Mouse (Mus musculus) forebrain, embryonic 12.5 days (tissue): ENCODE results near the gene Prpf38b. TPM values are rescaled to one million over a fixed set of nuclear protein-coding genes. Genes with fewer than 3 reads are reported as not detected.

ENCODE experiments used
- ATAC-seq: fragments of 200-750 bp; cut with Nextera tagmentation; 2 replicates; pipeline ENCODE4 v1.8.0; 2017; ENCODE audit warnings: moderate TSS enrichment; ENCODE audit not compliant: low FRiP score
- H3K27ac ChIP-seq: fragments of 300-500 bp; sonication (generic); 2 replicates; pipeline ENCODE4 v1.5.1; 2016; ENCODE audit warnings: mild to moderate bottlenecking
- H3K27me3 ChIP-seq: fragments of 300-500 bp; sonication (generic); 2 replicates; pipeline ENCODE4 v1.6.1; 2016; ENCODE audit warnings: mild to moderate bottlenecking
- H3K36me3 ChIP-seq: fragments of 300-500 bp; sonication (generic); replicated peaks from 2 replicates; pipeline ENCODE4 v1.6.1; 2016; ENCODE audit warnings: mild to moderate bottlenecking
- H3K4me1 ChIP-seq: fragments of 300-500 bp; sonication (generic); 2 replicates; pipeline ENCODE4 v1.6.1; 2016
- H3K4me2 ChIP-seq: fragments of 300-500 bp; sonication (generic); 2 replicates; pipeline ENCODE4 v1.6.1; 2016; ENCODE audit warnings: mild to moderate bottlenecking, moderate library complexity
- H3K4me3 ChIP-seq: fragments of 300-500 bp; sonication (generic); replicated peaks from 2 replicates; pipeline ENCODE4 v1.5.1; 2016; ENCODE audit warnings: mild to moderate bottlenecking
- H3K9ac ChIP-seq: fragments of 300-500 bp; sonication (generic); 2 replicates; pipeline ENCODE4 v1.6.1; 2016; ENCODE audit warnings: mild to moderate bottlenecking
- H3K9me3 ChIP-seq: fragments of 300-500 bp; sonication (generic); 2 replicates; pipeline ENCODE4 v1.6.1; 2016
- WGBS: fragments of 180-500 bp; shearing (Covaris S2); methylation state at CpG from one replicate; pipeline ENCODE4 v1.1.7; 2016; 5-methylcytosine and 5-hydroxymethylcytosine counted together
- polyA plus RNA-seq: library from polyadenylated mRNA; unstranded; fragments of >200 nt; fragmentation: Nextera tagmentation; extraction: Ambion mirVana; gene quantifications from 2 replicates; pipeline ENCODE4 v1.2.1, GENCODE M21; 2016

Gene Prpf38b
- 85.1 and 87.0 TPM in 2 replicates for polyA plus RNA-seq

DNA sequence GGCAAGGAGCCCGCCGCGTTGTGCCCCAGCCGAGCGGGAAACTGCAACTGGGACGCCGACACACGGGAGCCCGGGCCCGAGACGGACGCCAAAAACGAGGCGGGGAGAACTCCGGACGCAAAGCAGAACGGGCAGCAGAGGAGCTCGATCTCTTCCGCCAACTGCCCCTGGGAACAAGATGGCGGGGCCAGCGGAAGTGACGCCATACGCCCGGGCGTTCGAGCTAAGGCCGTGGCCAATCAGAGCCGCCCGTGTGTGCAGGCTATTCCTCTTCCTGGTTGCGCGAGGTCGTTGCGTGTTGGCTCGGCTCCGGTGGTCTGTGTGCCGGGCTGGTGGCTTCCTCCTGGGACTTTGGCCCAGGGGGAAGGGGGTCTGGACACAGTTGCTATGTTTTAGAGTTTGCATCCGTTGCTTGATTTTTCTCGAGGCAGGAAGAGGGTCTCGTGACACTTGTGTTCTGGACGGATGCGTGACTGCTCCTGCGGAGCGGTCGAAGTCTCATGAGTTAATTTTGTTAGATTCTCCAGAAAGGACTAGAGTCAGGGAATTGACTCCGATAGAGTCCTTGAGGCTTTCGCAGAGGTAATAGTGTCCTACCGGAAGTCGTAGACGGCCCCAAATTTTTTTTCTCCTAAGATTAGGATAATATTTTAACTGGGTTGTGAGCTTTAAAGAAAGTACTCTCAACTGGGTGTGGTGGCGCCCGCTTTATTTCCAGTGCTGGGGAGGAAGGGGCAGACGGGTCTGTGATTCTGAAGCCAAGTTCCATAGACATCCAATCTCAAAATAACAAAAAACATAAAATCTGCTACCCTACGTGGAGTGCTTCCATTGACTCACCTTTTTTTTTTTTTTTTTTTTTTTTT lies at the start of gene Prpf38b:
Gene Prpf38b, minus strand, starts transcription at position 180 of the 866 bp plus-strand sequence.
- Histone ChIP-seq H3K4me3 (peak within 1 kb of the TSS; percentile 99), H3K9me3 (no peaks in the 10 kb centered on the region), H3K4me1 (peaks cover 22% of the 10 kb centered on the region), H3K36me3 (peaks cover 9% of the 10 kb centered on the region), H3K27me3 (no peaks in the 10 kb centered on the region), H3K4me2 (peak within 1 kb of the TSS; percentile 93), H3K9ac (peak within 1 kb of the TSS; percentile 92), H3K27ac (peak within 1 kb of the TSS; percentile 98)
- ATAC-seq: peak; percentile 99
- 2% methylated on average over 53 of the region's 53 CpGs for WGBS

- Histone ChIP-seq H3K36me3 (no peaks in the 10 kb centered on the region), H3K4me2 (peak overlapping the region; percentile 31)
- peak; percentile 85 for ATAC-seq
Observed at GRCm38 (mm10) chr3:108961226-108961625, 49.7 kb upstream of the Prpf38b start.

GRCm38 (mm10) chr3:108959680-108960295 lies 48.3 kb upstream of the Prpf38b start:
- no peak for ATAC-seq

More at GRCm38 (mm10) chr3:108961226-108961625, 49.7 kb upstream of the Prpf38b start:
- Histone ChIP-seq H3K4me1 (peaks cover 19% of the 10 kb centered on the region), H3K9ac (peak overlapping the region; percentile 22; the same call in 1 of the 2 replicates), H3K27me3 (no peaks in the 10 kb centered on the region), H3K27ac (peak overlapping the region; percentile 63), H3K4me3 (no peak overlapping the region), H3K9me3 (no peaks in the 10 kb centered on the region)
- 36% methylated on average over 7 of the region's 7 CpGs for WGBS

GRCm38 (mm10) chr3:108957976-108958375 lies 46.4 kb upstream of the Prpf38b start:
- H3K27ac ChIP-seq: no peak overlapping the region

More at GRCm38 (mm10) chr3:108959680-108960295, 48.3 kb upstream of the Prpf38b start:
- no peaks in the 10 kb centered on the region for H3K27me3 ChIP-seq
- 82% methylated on average over 13 of the region's 13 CpGs for WGBS
- H3K4me2 ChIP-seq: no peak overlapping the region
- no peaks in the 10 kb centered on the region for H3K36me3 ChIP-seq
- H3K9me3 ChIP-seq: no peaks in the 10 kb centered on the region
- H3K4me3 ChIP-seq: no peak overlapping the region
- peaks cover 19% of the 10 kb centered on the region for H3K4me1 ChIP-seq
- no peak overlapping the region for H3K9ac ChIP-seq
- H3K27ac ChIP-seq: no peak overlapping the region

DNA sequence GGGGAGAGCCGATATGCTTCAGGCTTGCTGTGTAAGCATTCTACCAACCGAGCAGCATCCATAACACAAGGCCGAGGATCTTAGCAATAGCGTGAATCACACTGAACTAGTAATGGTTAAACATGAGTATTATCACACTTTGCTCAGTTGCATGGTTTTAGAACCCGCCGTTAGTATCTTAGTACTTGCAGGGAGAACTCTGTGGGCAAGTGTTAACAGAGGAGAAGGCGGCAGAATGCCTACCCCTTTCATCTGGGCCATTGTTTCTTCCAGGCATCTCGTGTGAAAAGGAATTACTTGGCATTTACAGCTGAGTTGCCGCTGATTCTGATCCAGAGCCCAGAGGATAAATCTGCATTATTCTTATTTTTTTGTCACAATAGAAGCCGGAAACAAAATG lies 29.5 kb upstream of the Prpf38b start:
- H3K4me2 ChIP-seq: no peak overlapping the region
- no peaks in the 10 kb centered on the region for H3K36me3 ChIP-seq
- H3K9ac ChIP-seq: no peak overlapping the region
- no peaks in the 10 kb centered on the region for H3K4me1 ChIP-seq
- no peaks in the 10 kb centered on the region for H3K27me3 ChIP-seq
- WGBS: 81% methylated on average over 10 of the region's 10 CpGs
- no peak overlapping the region for H3K4me3 ChIP-seq
- H3K27ac ChIP-seq: no peak overlapping the region
- H3K9me3 ChIP-seq: no peaks in the 10 kb centered on the region
- ATAC-seq: no peak

More at GRCm38 (mm10) chr3:108957976-108958375, 46.4 kb upstream of the Prpf38b start:
- ATAC-seq: no peak
- Histone ChIP-seq H3K4me2 (no peak overlapping the region), H3K9me3 (no peaks in the 10 kb centered on the region), H3K4me3 (no peak overlapping the region), H3K36me3 (no peaks in the 10 kb centered on the region), H3K4me1 (peaks cover 19% of the 10 kb centered on the region), H3K27me3 (no peaks in the 10 kb centered on the region), H3K9ac (no peak overlapping the region)

DNA sequence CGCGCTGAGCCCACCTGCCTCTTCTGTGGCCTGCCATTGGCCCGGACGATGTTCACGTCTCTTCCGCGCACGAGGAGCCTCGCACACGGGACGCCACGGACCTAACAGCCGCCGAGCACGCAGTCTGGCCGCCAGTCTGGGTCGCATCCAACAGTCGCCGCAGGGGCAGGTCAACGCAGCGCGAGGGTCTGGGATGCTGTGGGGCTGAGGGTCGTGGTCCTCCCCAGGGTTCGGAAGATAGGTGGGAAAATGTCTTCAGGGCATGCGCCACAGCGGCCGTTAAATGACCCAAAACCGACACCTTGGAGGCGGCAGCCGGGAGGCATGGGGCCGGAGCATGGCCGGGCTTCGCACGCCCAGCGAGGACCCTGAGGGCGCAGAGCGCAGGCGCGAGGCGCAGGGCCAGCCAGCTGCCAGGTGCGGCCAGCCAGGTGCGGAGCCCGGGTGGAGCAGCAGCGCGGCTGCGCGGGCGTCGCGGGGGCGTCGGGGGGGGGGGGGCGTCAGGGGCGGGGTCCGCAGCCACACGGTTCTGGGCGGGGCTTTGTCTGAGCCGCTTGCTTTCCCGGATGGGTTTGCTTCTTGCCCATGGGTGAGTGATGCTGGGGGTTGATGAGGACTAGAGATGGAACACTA lies 28.6 kb upstream of the Prpf38b start, which contains the start of gene Gm9857:
Gene Gm9857, minus strand, starts transcription at position 445 of the 633 bp plus-strand sequence.
- Histone ChIP-seq H3K9ac (no peak within 1 kb of the TSS), H3K36me3 (no peaks in the 10 kb centered on the region), H3K4me1 (no peaks in the 10 kb centered on the region), H3K9me3 (no peaks in the 10 kb centered on the region), H3K27me3 (no peaks in the 10 kb centered on the region), H3K27ac (no peak within 1 kb of the TSS), H3K4me3 (peak within 1 kb of the TSS; percentile 31), H3K4me2 (peak within 1 kb of the TSS; percentile 54)
- 72% methylated on average over 31 of the region's 59 CpGs for WGBS
- ATAC-seq: peak; percentile 60

GRCm38 (mm10) chr3:108939573-108939972 lies 28.0 kb upstream of the Prpf38b start, which contains the start of gene Henmt1:
Henmt1 (plus strand) TSS chr3:108939873.
- Histone ChIP-seq H3K9me3 (no peaks in the 10 kb centered on the region), H3K4me3 (peak within 1 kb of the TSS; percentile 31), H3K27me3 (no peaks in the 10 kb centered on the region), H3K4me1 (no peaks in the 10 kb centered on the region), H3K27ac (no peak within 1 kb of the TSS), H3K9ac (no peak within 1 kb of the TSS), H3K4me2 (peak within 1 kb of the TSS; percentile 54), H3K36me3 (no peaks in the 10 kb centered on the region)
- ATAC-seq: no peak
- 93% methylated on average over 5 of the region's 5 CpGs for WGBS

GRCm38 (mm10) chr3:108938691-108939090 lies 27.2 kb upstream of the Prpf38b start:
- ATAC-seq: no peak
- 89% methylated on average over 5 of the region's 5 CpGs for WGBS

DNA sequence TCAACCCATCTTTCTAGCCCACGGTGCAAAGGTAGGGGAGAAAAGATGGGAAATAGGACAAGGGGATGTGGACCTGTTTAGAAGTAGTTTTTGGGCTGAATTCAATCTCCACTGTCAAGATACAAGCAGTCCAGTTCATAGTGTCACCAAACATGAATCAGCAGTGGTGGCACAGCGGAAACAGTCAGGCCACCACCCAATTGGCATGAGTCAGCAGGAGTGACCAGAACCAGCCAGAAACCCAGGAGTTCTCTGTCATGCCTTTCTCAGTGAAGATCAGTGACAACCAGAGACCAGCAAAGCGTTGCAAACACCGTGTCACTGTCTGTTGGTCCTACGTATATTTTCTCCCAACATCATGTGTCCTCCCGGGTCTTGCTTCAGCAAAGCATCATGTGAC lies 22.0 kb upstream of the Prpf38b start:
- 93% methylated on average over 6 of the region's 6 CpGs for WGBS
- ATAC-seq: no peak
- Histone ChIP-seq H3K9ac (no peak overlapping the region), H3K27me3 (no peaks in the 10 kb centered on the region), H3K4me1 (no peaks in the 10 kb centered on the region), H3K9me3 (0 out of 2 replicates have a peak, but pooled peaks cover 3% of the 10 kb centered on the region), H3K36me3 (no peaks in the 10 kb centered on the region), H3K4me2 (no peak overlapping the region), H3K27ac (no peak overlapping the region), H3K4me3 (no peak overlapping the region)

More at GRCm38 (mm10) chr3:108938691-108939090, 27.2 kb upstream of the Prpf38b start:
- Histone ChIP-seq H3K4me2 (no peak overlapping the region), H3K9me3 (no peaks in the 10 kb centered on the region), H3K9ac (no peak overlapping the region), H3K4me1 (no peaks in the 10 kb centered on the region), H3K27me3 (no peaks in the 10 kb centered on the region), H3K4me3 (no peak overlapping the region), H3K36me3 (no peaks in the 10 kb centered on the region), H3K27ac (no peak overlapping the region)

- Histone ChIP-seq H3K4me1 (no peaks in the 10 kb centered on the region), H3K27me3 (no peaks in the 10 kb centered on the region), H3K9ac (no peak overlapping the region), H3K27ac (no peak overlapping the region), H3K4me2 (no peak overlapping the region), H3K4me3 (no peak overlapping the region), H3K36me3 (no peaks in the 10 kb centered on the region), H3K9me3 (no peaks in the 10 kb centered on the region)
- 71% methylated on average over 1 of the region's 1 CpGs for WGBS
- ATAC-seq: no peak
Observed at GRCm38 (mm10) chr3:108926308-108926707, 14.8 kb upstream of the Prpf38b start.

GRCm38 (mm10) chr3:108925677-108926076 lies 14.2 kb upstream of the Prpf38b start:
- ATAC-seq: no peak
- Histone ChIP-seq H3K4me1 (no peaks in the 10 kb centered on the region), H3K9ac (no peak overlapping the region), H3K4me2 (no peak overlapping the region), H3K9me3 (no peaks in the 10 kb centered on the region), H3K27ac (no peak overlapping the region), H3K4me3 (no peak overlapping the region), H3K27me3 (no peaks in the 10 kb centered on the region), H3K36me3 (no peaks in the 10 kb centered on the region)
- 93% methylated on average over 4 of the region's 4 CpGs for WGBS

- H3K36me3 ChIP-seq: no peaks in the 10 kb centered on the region
- 0 out of 2 replicates have a peak, but pooled peaks cover 3% of the 10 kb centered on the region for H3K4me1 ChIP-seq
- H3K9me3 ChIP-seq: no peaks in the 10 kb centered on the region
- no peaks in the 10 kb centered on the region for H3K27me3 ChIP-seq
- no peak overlapping the region for H3K9ac ChIP-seq
- 88% methylated on average over 1 of the region's 1 CpGs for WGBS
- H3K27ac ChIP-seq: no peak overlapping the region
- no peak overlapping the region for H3K4me2 ChIP-seq
- H3K4me3 ChIP-seq: no peak overlapping the region
- ATAC-seq: no peak
Observed at GRCm38 (mm10) chr3:108921822-108922221, 10.3 kb upstream of the Prpf38b start.
